Mouse (Mus musculus): ENCODE measurements at regions not wholly inside any gene's neighbourhood (a gene's known extent, or its start where the extent isn't known, plus 50 kb on each side); places are given as distances from the start of the nearest gene placed in this dataset. TPM values are rescaled to one million over a fixed set of nuclear protein-coding genes. Genes with fewer than 3 reads are reported as not detected.

DNA sequence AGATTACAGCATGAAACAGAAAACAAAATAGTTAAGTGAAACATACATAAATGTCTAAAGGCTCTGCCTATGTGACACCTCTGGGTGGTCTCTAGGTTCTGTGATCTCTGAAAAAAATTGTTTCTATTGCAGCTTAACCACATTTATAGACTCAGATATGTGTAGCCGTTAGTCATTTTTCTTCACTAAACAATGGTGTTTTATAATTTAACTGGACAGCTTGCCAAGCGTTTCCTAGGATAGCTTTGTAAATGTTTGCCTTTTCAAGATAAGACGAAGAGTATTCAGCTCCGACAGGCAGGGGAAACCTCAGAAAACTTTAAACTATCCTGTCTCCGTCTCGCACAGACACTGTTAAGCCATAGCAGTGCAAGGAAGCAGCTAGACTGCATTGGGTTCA lies 98.3 kb downstream of the Klhl6 start:
- 0 out of 2 replicates have a peak overlapping the region, but pooled peaks have one; percentile 68 for H3K27ac ChIP-seq
- peaks cover 6% of the 10 kb centered on the region; the same call in 1 of the 2 replicates for H3K4me1 ChIP-seq
- H3K9ac ChIP-seq = no peak overlapping the region
- no peaks in the 10 kb centered on the region for H3K9me3 ChIP-seq
- no peaks in the 10 kb centered on the region for H3K27me3 ChIP-seq (replicated peaks)
- no peak overlapping the region for H3K4me2 ChIP-seq
- WGBS = 7% methylated on average over 6 of the region's 6 CpGs
- H3K36me3 ChIP-seq = no peaks in the 10 kb centered on the region
- ATAC-seq (ENCODE audit: insufficient read depth, low FRiP score, low read depth) = peak; percentile 10; the same call in 1 of the 2 replicates
- no peak overlapping the region for H3K4me3 ChIP-seq (replicated peaks)

DNA sequence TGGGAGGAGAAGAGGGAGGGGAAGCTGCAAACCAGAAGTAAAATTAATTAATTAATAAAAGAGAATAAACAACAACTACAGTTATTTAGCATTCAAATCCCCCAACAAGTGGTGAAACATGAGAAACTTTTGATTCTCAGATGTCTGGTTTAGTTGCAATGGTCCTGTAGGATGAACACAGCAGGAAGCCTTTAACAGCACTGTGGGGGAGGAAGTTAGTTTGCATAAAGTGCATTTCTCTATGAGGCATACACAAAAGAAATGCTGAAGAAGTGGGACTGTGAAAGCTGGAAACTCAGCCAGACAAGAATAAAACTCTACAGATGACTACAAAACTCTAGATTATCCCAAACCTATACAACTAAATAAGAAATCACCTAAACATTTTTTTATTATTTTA lies 96.2 kb downstream of the Klhl6 start:
- ATAC-seq (ENCODE audit: insufficient read depth, low FRiP score, low read depth) = no peak
- H3K9ac ChIP-seq = no peak overlapping the region
- H3K27ac ChIP-seq = no peak overlapping the region
- peaks cover 6% of the 10 kb centered on the region; the same call in 1 of the 2 replicates for H3K4me1 ChIP-seq
- H3K4me3 ChIP-seq (replicated peaks) = no peak overlapping the region
- no peak overlapping the region for H3K4me2 ChIP-seq
- H3K27me3 ChIP-seq (replicated peaks) = no peaks in the 10 kb centered on the region
- no peaks in the 10 kb centered on the region for H3K9me3 ChIP-seq
- no peaks in the 10 kb centered on the region for H3K36me3 ChIP-seq

DNA sequence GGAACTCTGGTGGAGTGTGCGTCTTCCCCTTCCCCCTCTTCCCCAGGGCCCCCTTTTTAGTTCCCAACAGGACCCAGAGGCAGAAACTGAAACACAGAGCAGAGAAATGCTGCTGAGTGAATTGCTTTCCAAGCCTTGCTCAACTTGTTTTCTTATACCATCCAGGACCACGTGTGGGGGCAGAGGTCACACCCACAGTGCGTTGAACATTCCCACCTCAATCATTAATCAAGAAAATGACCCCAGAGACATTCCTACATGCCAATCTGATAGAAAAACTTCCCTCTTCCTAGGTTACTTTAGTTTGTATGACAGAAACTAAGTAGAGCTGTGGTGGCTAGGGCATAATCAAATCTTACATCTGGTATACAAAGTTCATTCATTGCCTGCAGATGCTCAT lies 93.3 kb downstream of the Klhl6 start:
- H3K4me1 ChIP-seq = no peaks in the 10 kb centered on the region
- no peak overlapping the region for H3K4me3 ChIP-seq (replicated peaks)
- ATAC-seq (ENCODE audit: insufficient read depth, low FRiP score, low read depth) = no peak
- no peaks in the 10 kb centered on the region for H3K9me3 ChIP-seq
- H3K9ac ChIP-seq = no peak overlapping the region
- no peak overlapping the region for H3K27ac ChIP-seq
- 28% methylated on average over 3 of the region's 3 CpGs for WGBS
- H3K4me2 ChIP-seq = no peak overlapping the region
- H3K36me3 ChIP-seq = no peaks in the 10 kb centered on the region
- no peaks in the 10 kb centered on the region for H3K27me3 ChIP-seq (replicated peaks)

- Histone ChIP-seq H3K9ac (no peak overlapping the region), H3K9me3 (no peaks in the 10 kb centered on the region), H3K4me3 (replicated peaks) (no peak overlapping the region), H3K4me1 (no peaks in the 10 kb centered on the region), H3K27me3 (replicated peaks) (no peaks in the 10 kb centered on the region), H3K4me2 (no peak overlapping the region), H3K27ac (no peak overlapping the region), H3K36me3 (no peaks in the 10 kb centered on the region)
- no peak for ATAC-seq (ENCODE audit: insufficient read depth, low FRiP score, low read depth)
- 82% methylated on average over 3 of the region's 3 CpGs for WGBS
Measured at GRCm38 (mm10) chr16:19891441-19891840, 91.4 kb downstream of the Klhl6 start.

- Histone ChIP-seq H3K4me3 (replicated peaks) (no peak overlapping the region), H3K36me3 (no peaks in the 10 kb centered on the region), H3K4me1 (no peaks in the 10 kb centered on the region), H3K27ac (no peak overlapping the region), H3K9me3 (no peaks in the 10 kb centered on the region), H3K9ac (no peak overlapping the region), H3K27me3 (replicated peaks) (no peaks in the 10 kb centered on the region), H3K4me2 (no peak overlapping the region)
- no peak for ATAC-seq (ENCODE audit: insufficient read depth, low FRiP score, low read depth)
- WGBS = 79% methylated on average over 9 of the region's 9 CpGs
Measured at GRCm38 (mm10) chr16:19894435-19894994, 88.3 kb downstream of the Klhl6 start.

Small RNA genes in the stretch of these regions (microRNA-seq; reads per million reads assigned to microRNA genes)
- not detected for gene Gm27883

Data from stomach, embryonic 15.5 days (tissue).